Mouse (Mus musculus) ES-E14 (cell line): Measurements from ENCODE around the gene 5730596B20Rik.

ENCODE experiments used
- CHD2 ChIP-seq: IDR thresholded peaks from 2 replicates; pipeline ENCODE4 v1.6.1; 2014; ENCODE audit warnings: mild to moderate bottlenecking, low read depth, low read length, inconsistent platforms
- HCFC1 ChIP-seq: IDR thresholded peaks from 2 replicates; pipeline ENCODE4 v1.6.1; 2012; ENCODE audit warnings: low read length, inconsistent platforms, borderline replicate concordance; ENCODE audit not compliant: insufficient read depth
- MAFK ChIP-seq: IDR thresholded peaks from 2 replicates; pipeline ENCODE4 v1.6.1; 2014; ENCODE audit warnings: mild to moderate bottlenecking, low read depth, low read length, inconsistent platforms; ENCODE audit not compliant: insufficient read depth
- ZC3H11A ChIP-seq: IDR thresholded peaks from 2 replicates; pipeline ENCODE4 v1.6.1; 2012; ENCODE audit warnings: low read depth, mild to moderate bottlenecking, inconsistent platforms, low read length, borderline replicate concordance
- ZNF384 ChIP-seq: IDR thresholded peaks from 2 replicates; pipeline ENCODE4 v1.6.1; 2012; ENCODE audit warnings: low read depth, low read length, inconsistent platforms

GRCm38 (mm10) chr6:52179690-52180089, 2.4 kb downstream of the 5730596B20Rik start:
- TF ChIP-seq MAFK (no peak), CHD2 (no peak), ZNF384 (no peak), ZC3H11A (no peak), HCFC1 (no peak)
